Mouse (Mus musculus) neural tube, embryonic 15.5 days (tissue): ENCODE measurements around the gene Rps6ka2. TPM values are rescaled to one million over a fixed set of nuclear protein-coding genes. Genes with fewer than 3 reads are reported as not detected.

Experiments
- ATAC-seq: fragments of 200-750 bp; cut with Nextera tagmentation; 2 replicates; pipeline ENCODE4 v1.8.0; 2017; ENCODE audit warnings: mild to moderate bottlenecking, moderate TSS enrichment, moderate library complexity; ENCODE audit not compliant: low FRiP score
- H3K27ac ChIP-seq: fragments of 300-500 bp; sonication (generic); replicated peaks from 2 replicates; pipeline ENCODE4 v1.5.1; 2015; ENCODE audit warnings: mild to moderate bottlenecking, inconsistent platforms
- H3K27me3 ChIP-seq: fragments of 300-500 bp; sonication (generic); replicated peaks from 2 replicates; pipeline ENCODE4 v1.6.1; 2015; ENCODE audit warnings: inconsistent platforms
- H3K36me3 ChIP-seq: fragments of 300-500 bp; sonication (generic); 2 replicates; pipeline ENCODE4 v1.6.1; 2015; ENCODE audit warnings: inconsistent platforms
- H3K4me1 ChIP-seq: fragments of 300-500 bp; sonication (generic); 2 replicates; pipeline ENCODE4 v1.6.1; 2015; ENCODE audit warnings: inconsistent platforms
- H3K4me2 ChIP-seq: fragments of 300-500 bp; sonication (generic); 2 replicates; pipeline ENCODE4 v1.6.1; 2015; ENCODE audit warnings: inconsistent platforms, mild to moderate bottlenecking, moderate library complexity
- H3K4me3 ChIP-seq: fragments of 300-500 bp; sonication (generic); replicated peaks from 2 replicates; pipeline ENCODE4 v1.5.1; 2015; ENCODE audit warnings: mild to moderate bottlenecking, inconsistent platforms
- H3K9ac ChIP-seq: fragments of 300-500 bp; sonication (generic); replicated peaks from 2 replicates; pipeline ENCODE4 v1.6.1; 2015; ENCODE audit warnings: mild to moderate bottlenecking, inconsistent platforms
- H3K9me3 ChIP-seq: fragments of 300-500 bp; sonication (generic); replicated peaks from 2 replicates; pipeline ENCODE4 v1.6.1; 2016; ENCODE audit warnings: inconsistent platforms
- WGBS: fragments of 180-500 bp; shearing (Covaris S2); methylation state at CpG from one replicate; pipeline ENCODE4 v1.1.7; 2015; ENCODE audit warnings: mixed read lengths; 5-methylcytosine and 5-hydroxymethylcytosine counted together
- polyA plus RNA-seq: library from polyadenylated mRNA; unstranded; fragments of >200 nt; fragmentation: Nextera tagmentation; extraction: Ambion mirVana; gene quantifications from 2 replicates; pipeline ENCODE4 v1.2.1, GENCODE M21; 2015

Gene Rps6ka2
- polyA plus RNA-seq, 1 experiment from 2014 or later, result 17.9 TPM

GRCm38 (mm10) chr17:7262620-7263019 lies 92.7 kb downstream of the Rps6ka2 start:
- H3K4me3 ChIP-seq, result no peak overlapping the region
- no peaks in the 10 kb centered on the region for H3K27me3 ChIP-seq
- H3K36me3 ChIP-seq, result no peaks in the 10 kb centered on the region
- peaks cover 21% of the 10 kb centered on the region for H3K4me1 ChIP-seq
- no peaks in the 10 kb centered on the region for H3K9me3 ChIP-seq
- 75% methylated on average over 4 of the region's 4 CpGs for WGBS
- H3K27ac ChIP-seq, result no peak overlapping the region
- no peak overlapping the region for H3K9ac ChIP-seq
- no peak for ATAC-seq
- no peak overlapping the region for H3K4me2 ChIP-seq

- H3K4me1 ChIP-seq, result peaks cover 29% of the 10 kb centered on the region
- H3K9me3 ChIP-seq, result no peaks in the 10 kb centered on the region
- no peak overlapping the region for H3K4me2 ChIP-seq
- H3K27me3 ChIP-seq, result no peaks in the 10 kb centered on the region
- no peaks in the 10 kb centered on the region for H3K36me3 ChIP-seq
- no peak overlapping the region for H3K9ac ChIP-seq
- 91% methylated on average over 5 of the region's 5 CpGs for WGBS
- no peak for ATAC-seq
- no peak overlapping the region for H3K4me3 ChIP-seq
- no peak overlapping the region for H3K27ac ChIP-seq
These were observed 94.7 kb downstream of the Rps6ka2 start for GRCm38 (mm10) chr17:7264610-7265009.

- WGBS, result 89% methylated on average over 4 of the region's 4 CpGs
These were observed 95.4 kb downstream of the Rps6ka2 start for GRCm38 (mm10) chr17:7265291-7265690.

GRCm38 (mm10) chr17:7265705-7266368 lies 95.9 kb downstream of the Rps6ka2 start:
- Histone ChIP-seq H3K9ac (no peak overlapping the region), H3K4me1 (peaks cover 25% of the 10 kb centered on the region), H3K27ac (peak overlapping the region; percentile 48; the same call in 1 of the 2 replicates), H3K4me2 (no peak overlapping the region), H3K36me3 (no peaks in the 10 kb centered on the region), H3K4me3 (no peak overlapping the region), H3K27me3 (no peaks in the 10 kb centered on the region), H3K9me3 (no peaks in the 10 kb centered on the region)
- no peak for ATAC-seq
- 53% methylated on average over 12 of the region's 12 CpGs for WGBS

More at GRCm38 (mm10) chr17:7265291-7265690, 95.4 kb downstream of the Rps6ka2 start:
- no peak overlapping the region for H3K9ac ChIP-seq
- no peaks in the 10 kb centered on the region for H3K27me3 ChIP-seq
- H3K36me3 ChIP-seq, result no peaks in the 10 kb centered on the region
- H3K27ac ChIP-seq, result 0 out of 2 replicates have a peak overlapping the region, but pooled peaks have one; percentile 48
- H3K9me3 ChIP-seq, result no peaks in the 10 kb centered on the region
- ATAC-seq, result no peak
- peaks cover 28% of the 10 kb centered on the region for H3K4me1 ChIP-seq
- no peak overlapping the region for H3K4me3 ChIP-seq
- H3K4me2 ChIP-seq, result no peak overlapping the region

- WGBS, result 96% methylated on average over 2 of the region's 2 CpGs
- no peak overlapping the region for H3K27ac ChIP-seq
- no peaks in the 10 kb centered on the region for H3K9me3 ChIP-seq
- H3K4me3 ChIP-seq, result no peak overlapping the region
- no peak overlapping the region for H3K9ac ChIP-seq
- H3K27me3 ChIP-seq, result no peaks in the 10 kb centered on the region
- no peak for ATAC-seq
- H3K4me1 ChIP-seq, result peaks cover 28% of the 10 kb centered on the region
- H3K36me3 ChIP-seq, result no peaks in the 10 kb centered on the region
- no peak overlapping the region for H3K4me2 ChIP-seq
These were observed 97.9 kb downstream of the Rps6ka2 start for GRCm38 (mm10) chr17:7267843-7268242.

GRCm38 (mm10) chr17:7269151-7269806 lies 99.4 kb downstream of the Rps6ka2 start:
- H3K4me2 ChIP-seq, result no peak overlapping the region
- H3K9me3 ChIP-seq, result no peaks in the 10 kb centered on the region
- WGBS, result 58% methylated on average over 12 of the region's 12 CpGs
- peak overlapping the region; percentile 37; the same call in 1 of the 2 replicates for H3K27ac ChIP-seq
- no peaks in the 10 kb centered on the region for H3K27me3 ChIP-seq
- no peak overlapping the region for H3K4me3 ChIP-seq
- H3K9ac ChIP-seq, result no peak overlapping the region
- peaks cover 28% of the 10 kb centered on the region for H3K4me1 ChIP-seq
- no peaks in the 10 kb centered on the region for H3K36me3 ChIP-seq
- ATAC-seq, result no peak

GRCm38 (mm10) chr17:7270506-7270905 lies 100.6 kb downstream of the Rps6ka2 start:
- no peaks in the 10 kb centered on the region for H3K27me3 ChIP-seq
- no peaks in the 10 kb centered on the region for H3K36me3 ChIP-seq
- H3K4me2 ChIP-seq, result no peak overlapping the region
- WGBS, result 88% methylated on average over 8 of the region's 8 CpGs
- H3K4me1 ChIP-seq, result peaks cover 24% of the 10 kb centered on the region
- no peak overlapping the region for H3K9ac ChIP-seq
- no peaks in the 10 kb centered on the region for H3K9me3 ChIP-seq
- H3K4me3 ChIP-seq, result no peak overlapping the region
- H3K27ac ChIP-seq, result no peak overlapping the region
- no peak for ATAC-seq

GRCm38 (mm10) chr17:7271522-7272134 lies 101.7 kb downstream of the Rps6ka2 start:
- 69% methylated on average over 10 of the region's 10 CpGs for WGBS
- no peak overlapping the region for H3K4me3 ChIP-seq
- H3K27me3 ChIP-seq, result no peaks in the 10 kb centered on the region
- H3K36me3 ChIP-seq, result no peaks in the 10 kb centered on the region
- no peak overlapping the region for H3K4me2 ChIP-seq
- no peak overlapping the region for H3K27ac ChIP-seq
- no peaks in the 10 kb centered on the region for H3K9me3 ChIP-seq
- no peak overlapping the region for H3K9ac ChIP-seq
- H3K4me1 ChIP-seq, result peaks cover 20% of the 10 kb centered on the region; the same call in 1 of the 2 replicates
- no peak for ATAC-seq

- no peak overlapping the region for H3K9ac ChIP-seq
- no peaks in the 10 kb centered on the region for H3K9me3 ChIP-seq
- no peaks in the 10 kb centered on the region for H3K27me3 ChIP-seq
- H3K4me2 ChIP-seq, result no peak overlapping the region
- 52% methylated on average over 9 of the region's 9 CpGs for WGBS
- H3K4me3 ChIP-seq, result no peak overlapping the region
- peaks cover 20% of the 10 kb centered on the region; the same call in 1 of the 2 replicates for H3K4me1 ChIP-seq
- peak overlapping the region; percentile 48; the same call in 1 of the 2 replicates for H3K27ac ChIP-seq
- 0 out of 2 replicates have a peak, but pooled peaks cover 6% of the 10 kb centered on the region for H3K36me3 ChIP-seq
- 0 out of 2 replicates have a peak, but pooled peaks have one; percentile 21 for ATAC-seq
These were observed 103.1 kb downstream of the Rps6ka2 start for GRCm38 (mm10) chr17:7273054-7273453.

GRCm38 (mm10) chr17:7273785-7274184 lies 103.9 kb downstream of the Rps6ka2 start:
- no peak overlapping the region for H3K27ac ChIP-seq
- 90% methylated on average over 10 of the region's 10 CpGs for WGBS
- no peak overlapping the region for H3K4me2 ChIP-seq
- H3K36me3 ChIP-seq, result peaks cover 7% of the 10 kb centered on the region; the same call in 1 of the 2 replicates
- no peaks in the 10 kb centered on the region for H3K9me3 ChIP-seq
- no peaks in the 10 kb centered on the region for H3K27me3 ChIP-seq
- ATAC-seq, result no peak
- no peak overlapping the region for H3K9ac ChIP-seq
- peaks cover 20% of the 10 kb centered on the region; the same call in 1 of the 2 replicates for H3K4me1 ChIP-seq
- H3K4me3 ChIP-seq, result no peak overlapping the region

- no peak overlapping the region for H3K4me3 ChIP-seq
- H3K4me1 ChIP-seq, result no peaks in the 10 kb centered on the region
- WGBS, result 89% methylated on average over 15 of the region's 15 CpGs
- H3K4me2 ChIP-seq, result no peak overlapping the region
- H3K9me3 ChIP-seq, result no peaks in the 10 kb centered on the region
- no peak for ATAC-seq
- no peaks in the 10 kb centered on the region for H3K27me3 ChIP-seq
- H3K27ac ChIP-seq, result no peak overlapping the region
- H3K36me3 ChIP-seq, result peaks cover 24% of the 10 kb centered on the region
- no peak overlapping the region for H3K9ac ChIP-seq
These were observed 108.9 kb downstream of the Rps6ka2 start for GRCm38 (mm10) chr17:7278702-7279242.
